Mouse (Mus musculus) testis, adult 2 months (tissue): ENCODE measurements around the gene Car9. TPM values are rescaled to one million over a fixed set of nuclear protein-coding genes. Genes with fewer than 3 reads are reported as not detected.

ENCODE experiments used
- H3K27ac ChIP-seq: fragments of 200-500 bp; 2 replicates; pipeline ENCODE4 v1.5.1; 2012; ENCODE audit warnings: low read depth, low read length; ENCODE audit not compliant: control insufficient read depth, insufficient read depth
- H3K27me3 ChIP-seq: fragments of 200-500 bp; 2 replicates; pipeline ENCODE4 v1.6.1; 2012; ENCODE audit warnings: mild to moderate bottlenecking, low read length, moderate library complexity; ENCODE audit not compliant: control insufficient read depth, insufficient read depth
- H3K36me3 ChIP-seq: fragments of 200-500 bp; 2 replicates; pipeline ENCODE4 v1.6.1; 2012; ENCODE audit warnings: mild to moderate bottlenecking, low read length; ENCODE audit not compliant: control insufficient read depth, insufficient read depth
- H3K4me1 ChIP-seq: fragments of 200-500 bp; 2 replicates; pipeline ENCODE4 v1.6.1; 2012; ENCODE audit warnings: low read length; ENCODE audit not compliant: control insufficient read depth, insufficient read depth
- H3K4me3 ChIP-seq: fragments of 200-500 bp; 2 replicates; pipeline ENCODE4 v1.5.1; 2012; ENCODE audit warnings: low read depth, mild to moderate bottlenecking, low read length, moderate library complexity, mixed read lengths; ENCODE audit not compliant: control insufficient read depth
- CTCF ChIP-seq: fragments of 200-500 bp; IDR thresholded peaks from 2 replicates; pipeline ENCODE4 v1.5.1; 2012; ENCODE audit warnings: low read depth, mild to moderate bottlenecking, inconsistent platforms, low read length, moderate library complexity; ENCODE audit not compliant: control insufficient read depth, insufficient read depth, insufficient replicate concordance
- POLR2A ChIP-seq: fragments of 200-500 bp; IDR thresholded peaks from 2 replicates; pipeline ENCODE4 v1.6.1; 2012; ENCODE audit warnings: low read depth, mild to moderate bottlenecking, inconsistent platforms, low read length, moderate library complexity; ENCODE audit not compliant: control insufficient read depth
- polyA plus RNA-seq: library from polyadenylated mRNA; depleted of rRNA; stranded (reverse); fragments of >200 nt; gene quantifications from 2 replicates; pipeline ENCODE4 v1.2.3, GENCODE M21; 2012

Car9 gene
- polyA plus RNA-seq, 1 experiment, result 0.07 TPM

GRCm38 (mm10) chr4:43530081-43530501 is 23.3 kb downstream of the Car9 start:
- Histone ChIP-seq H3K4me1 (peaks cover 3% of the 10 kb centered on the region), H3K36me3 (no peaks in the 10 kb centered on the region; the same call in 1 of the 2 replicates), H3K27me3 (no peaks in the 10 kb centered on the region), H3K27ac (no peak overlapping the region), H3K4me3 (no peak overlapping the region)
- TF ChIP-seq POLR2A (no peak), CTCF (no peak)

GRCm38 (mm10) chr4:43530581-43530980 is 23.8 kb downstream of the Car9 start:
- H3K36me3 ChIP-seq, result no peaks in the 10 kb centered on the region; the same call in none of the 2 replicates
- no peak overlapping the region for H3K27ac ChIP-seq
- peaks cover 3% of the 10 kb centered on the region for H3K4me1 ChIP-seq
- no peaks in the 10 kb centered on the region for H3K27me3 ChIP-seq
- TF ChIP-seq CTCF, result peak; percentile 28; the same call in 1 of the 2 replicates
- no peak for TF ChIP-seq POLR2A
- H3K4me3 ChIP-seq, result no peak overlapping the region

GRCm38 (mm10) chr4:43533270-43533669 is 26.5 kb downstream of the Car9 start:
- peaks cover 3% of the 10 kb centered on the region for H3K4me1 ChIP-seq
- H3K36me3 ChIP-seq, result peaks cover 3% of the 10 kb centered on the region

GRCm38 (mm10) chr4:43535628-43536027 is 28.9 kb downstream of the Car9 start:
- no peak for TF ChIP-seq CTCF
- Histone ChIP-seq H3K27ac (no peak overlapping the region), H3K27me3 (no peaks in the 10 kb centered on the region), H3K4me1 (peaks cover 3% of the 10 kb centered on the region), H3K36me3 (peaks cover 10% of the 10 kb centered on the region), H3K4me3 (no peak overlapping the region)

More at GRCm38 (mm10) chr4:43533270-43533669, 26.5 kb downstream of the Car9 start:
- Histone ChIP-seq H3K27me3 (no peaks in the 10 kb centered on the region), H3K4me3 (no peak overlapping the region), H3K27ac (peak overlapping the region; percentile 65)
- TF ChIP-seq CTCF (no peak), POLR2A (no peak)

- no peaks in the 10 kb centered on the region for H3K27me3 ChIP-seq
- no peak overlapping the region for H3K27ac ChIP-seq
- peaks cover 3% of the 10 kb centered on the region for H3K4me1 ChIP-seq
- TF ChIP-seq POLR2A, result no peak
- no peak for TF ChIP-seq CTCF
- H3K4me3 ChIP-seq, result no peak overlapping the region
- H3K36me3 ChIP-seq, result peaks cover 10% of the 10 kb centered on the region
Measured at GRCm38 (mm10) chr4:43536031-43536430, 29.3 kb downstream of the Car9 start.

GRCm38 (mm10) chr4:43542044-43542443 is 35.3 kb downstream of the Car9 start:
- H3K27me3 ChIP-seq, result no peaks in the 10 kb centered on the region
- H3K4me3 ChIP-seq, result no peak overlapping the region
- TF ChIP-seq POLR2A (no peak), CTCF (no peak)
- no peak overlapping the region for H3K27ac ChIP-seq
- peaks cover 24% of the 10 kb centered on the region for H3K36me3 ChIP-seq
- no peaks in the 10 kb centered on the region for H3K4me1 ChIP-seq

GRCm38 (mm10) chr4:43546375-43547047 is 39.7 kb downstream of the Car9 start:
- Histone ChIP-seq H3K36me3 (peaks cover 21% of the 10 kb centered on the region), H3K4me1 (no peaks in the 10 kb centered on the region), H3K27ac (no peak overlapping the region), H3K27me3 (no peaks in the 10 kb centered on the region), H3K4me3 (no peak overlapping the region)
- TF ChIP-seq CTCF, result no peak
- no peak for TF ChIP-seq POLR2A

GRCm38 (mm10) chr4:43547160-43547559 is 40.4 kb downstream of the Car9 start:
- no peaks in the 10 kb centered on the region for H3K4me1 ChIP-seq
- no peak overlapping the region for H3K27ac ChIP-seq
- H3K36me3 ChIP-seq, result peaks cover 21% of the 10 kb centered on the region
- no peaks in the 10 kb centered on the region for H3K27me3 ChIP-seq
- TF ChIP-seq CTCF, result no peak
- no peak for TF ChIP-seq POLR2A
- no peak overlapping the region for H3K4me3 ChIP-seq
